Mouse (Mus musculus) erythroblast, adult 5-6 weeks (primary cell): Measurements from ENCODE around the gene Amz1. TPM values are rescaled to one million over a fixed set of nuclear protein-coding genes. Genes with fewer than 3 reads are reported as not detected.

ENCODE experiments used
- ATAC-seq: replicated peaks from 2 replicates; pipeline ENCODE4 v1.8.0; 2016; ENCODE audit warnings: moderate number of reproducible peaks, mild to moderate bottlenecking, moderate TSS enrichment, inconsistent platforms; ENCODE audit not compliant: poor library complexity, low FRiP score, severe bottlenecking
- total RNA-seq, 2 experiments: library from RNA; stranded (forward) in 1 of 2; stranded (reverse) in 1 of 2; fragments of 150-400 nt in 1 of 2; fragments of 200-764, 138-1000 nt in 1 of 2; gene quantifications; 2 replicates each; pipeline versions ENCODE4 v1.2.3 to v1.2.4; 2015 to 2017; ENCODE audit warnings: low replicate concordance in 2 of 2

Gene Amz1
- total RNA-seq, 2 experiments from 2014 or later: 0.38 to 1.3 TPM

DNA sequence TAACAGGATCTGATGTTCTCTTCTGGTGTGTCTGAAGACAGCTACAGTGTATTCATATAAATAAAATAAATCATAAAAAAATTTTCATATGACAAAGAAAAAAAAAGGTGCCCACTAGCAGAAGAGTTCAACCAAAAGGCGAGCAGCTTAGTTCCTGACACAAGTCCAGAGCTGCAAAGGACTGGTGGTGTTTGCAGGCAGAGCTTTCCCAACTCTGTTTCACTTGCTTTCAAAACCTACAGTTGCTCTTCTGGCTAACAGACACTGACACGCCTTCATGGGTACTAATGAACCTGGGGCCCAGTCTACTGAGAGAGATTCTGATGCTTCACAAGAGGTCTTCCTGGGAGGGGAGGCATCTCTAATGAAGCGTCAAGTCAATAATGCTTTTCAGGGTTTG, 72.1 kb downstream of the Amz1 start:
- ATAC-seq: no peak

DNA sequence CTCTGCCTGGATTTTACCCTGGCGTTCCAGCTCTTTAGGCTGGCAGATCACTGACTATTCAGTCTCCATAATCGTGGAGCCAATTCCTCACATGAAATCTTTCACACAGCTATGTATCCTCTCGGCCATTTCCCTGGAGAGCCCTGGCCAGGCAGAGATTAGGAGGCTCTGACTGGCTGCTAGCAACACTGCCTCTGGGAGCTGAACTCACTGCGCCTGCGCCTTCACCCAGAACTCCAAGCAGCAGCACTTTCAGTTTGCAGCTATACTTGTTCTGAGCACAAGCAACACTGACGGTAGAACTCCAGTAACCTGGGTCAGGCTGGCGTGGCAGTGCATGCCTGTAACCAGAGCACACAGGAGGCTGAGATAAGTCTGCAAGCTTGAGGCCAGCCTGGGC, 74.2 kb downstream of the Amz1 start:
- 0 out of 2 replicates have a peak, but pooled peaks have one; percentile 24 for ATAC-seq

DNA sequence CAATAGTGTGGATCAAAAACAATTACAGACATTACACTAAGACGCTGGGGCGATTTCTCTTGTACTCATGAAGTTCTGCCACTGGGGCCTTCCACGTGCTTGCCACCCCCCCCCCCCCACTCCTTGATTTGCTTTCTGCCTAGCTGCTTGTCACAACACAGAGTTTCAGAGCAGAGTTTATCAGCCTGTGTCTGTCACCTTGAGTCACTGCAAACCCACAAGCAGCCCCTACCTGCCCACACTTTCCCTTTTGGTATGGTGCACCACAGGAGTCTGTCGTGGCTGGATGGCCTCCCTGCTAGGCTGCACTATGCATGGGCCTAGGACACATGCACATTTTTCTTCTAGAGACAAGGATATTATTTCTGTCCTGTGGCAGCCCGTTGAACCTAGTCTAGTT, 74.8 kb downstream of the Amz1 start:
- no peak for ATAC-seq

DNA sequence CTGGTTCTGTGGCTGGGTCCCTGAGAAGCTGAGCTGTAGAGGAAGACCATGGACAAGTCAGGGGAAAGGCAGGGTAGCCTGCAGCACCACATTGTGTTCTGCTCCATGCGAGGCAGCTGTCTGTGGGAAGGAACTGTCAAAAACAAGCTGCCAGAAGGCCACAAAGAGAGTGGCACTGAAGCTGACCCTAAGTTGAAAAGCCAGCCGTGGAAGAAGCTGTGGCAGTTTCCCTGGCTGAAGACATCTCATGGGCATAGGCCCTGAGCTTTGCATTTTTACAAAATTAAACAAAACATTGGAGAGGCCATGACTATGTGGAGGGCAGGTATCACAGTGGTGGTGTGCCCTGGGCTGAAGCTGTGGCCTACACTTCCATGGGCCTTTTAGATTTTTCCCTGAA, 75.3 kb downstream of the Amz1 start:
- no peak for ATAC-seq

DNA sequence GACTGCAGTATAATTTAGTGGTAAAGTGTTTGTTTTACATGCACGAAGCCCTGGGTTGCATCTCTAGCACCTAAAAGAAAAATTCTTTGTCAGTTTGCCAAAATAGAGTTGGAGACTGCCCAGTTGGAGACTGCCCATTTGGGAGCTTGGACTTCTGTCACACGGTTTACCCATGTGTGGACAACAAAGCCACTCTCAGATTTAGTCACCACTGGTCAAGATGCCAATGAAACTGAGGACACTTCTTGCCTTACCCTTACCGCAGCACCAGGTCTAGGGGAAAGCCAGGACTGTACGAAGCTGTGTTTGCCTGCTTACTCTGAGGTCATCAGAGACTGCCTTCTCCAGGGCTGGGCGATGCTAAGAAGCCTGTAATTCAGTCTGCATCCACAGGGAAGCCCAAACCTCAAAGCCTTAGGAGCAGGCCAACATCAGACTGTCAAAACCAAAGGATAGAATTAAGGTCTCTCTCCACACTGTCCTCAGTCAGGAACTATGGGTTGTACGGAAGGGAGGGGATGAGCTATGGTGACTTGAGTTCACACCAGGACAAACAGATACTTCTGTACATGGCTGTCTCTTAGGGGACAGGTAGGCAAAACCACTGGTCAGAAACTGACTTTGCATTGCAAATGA, 76.5 kb downstream of the Amz1 start:
- no peak for ATAC-seq

DNA sequence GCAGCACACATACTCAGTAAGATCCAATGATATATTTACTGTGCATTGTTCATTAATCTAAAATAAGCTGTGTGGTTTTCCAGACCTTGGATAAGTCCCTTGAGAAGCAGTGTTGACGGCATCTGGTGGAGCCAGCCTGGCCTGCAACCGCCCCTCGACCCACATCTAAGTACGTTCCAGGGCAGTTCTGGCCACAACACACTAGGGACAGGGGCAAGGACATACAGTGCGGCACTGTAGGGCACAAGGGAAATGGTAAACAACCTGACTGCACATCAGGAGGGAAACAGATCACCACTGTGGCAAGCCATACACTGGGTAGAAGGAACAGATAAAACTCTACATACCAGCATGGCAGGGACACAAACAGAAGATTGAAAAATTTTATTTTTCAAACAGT, 77.9 kb downstream of the Amz1 start:
- ATAC-seq: no peak

DNA sequence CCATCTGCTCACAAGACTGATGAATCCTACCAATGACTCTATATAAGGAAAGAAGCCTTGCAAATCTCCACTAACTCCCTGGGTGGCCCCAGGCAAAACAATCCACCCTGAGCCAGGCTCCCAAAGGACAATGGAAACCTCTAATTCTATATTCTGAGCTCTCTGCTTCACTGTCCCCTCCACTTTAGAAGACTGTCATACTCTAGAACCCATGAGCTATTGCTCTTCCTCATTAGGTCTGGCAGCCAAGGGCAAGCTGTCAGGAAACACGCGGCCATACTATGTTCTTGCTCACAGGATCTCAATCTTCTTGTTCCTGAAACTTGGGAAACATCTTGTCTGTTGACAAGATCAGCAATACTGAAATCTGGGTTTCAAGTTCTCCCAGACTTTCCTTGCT, 82.3 kb downstream of the Amz1 start:
- no peak for ATAC-seq

DNA sequence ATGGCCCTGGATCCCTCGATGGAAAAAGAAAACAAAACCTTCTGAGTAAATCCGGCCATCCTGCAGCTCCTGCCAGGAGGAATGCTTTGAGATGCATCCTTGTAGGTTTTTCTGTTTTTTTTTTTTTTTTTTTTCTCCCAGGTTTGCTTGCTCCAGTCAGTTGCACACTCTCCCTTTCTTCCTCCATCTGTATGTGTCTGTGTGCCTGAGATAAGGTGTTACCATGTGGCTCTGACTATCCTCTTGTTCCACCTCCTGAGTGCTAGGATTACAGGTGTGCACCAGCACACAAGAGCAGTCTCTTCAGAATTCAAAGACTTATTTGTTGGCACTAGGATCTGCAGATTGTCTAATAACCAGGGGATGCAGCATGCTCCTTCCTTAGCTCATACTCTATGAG, 83.0 kb downstream of the Amz1 start:
- 0 out of 2 replicates have a peak, but pooled peaks have one; percentile 34 for ATAC-seq

Other genes starting within 250 kb of the Amz1 start
- 28.8 and 30.2 TPM in 2 replicates for gene Chst12, start 218.6 kb upstream of the Amz1 start, total RNA-seq (2015; ENCODE audit: low replicate concordance)
- 7.8 and 11.2 TPM in 2 replicates for gene Chst12, start 218.6 kb upstream of the Amz1 start, total RNA-seq (2017; ENCODE audit: low replicate concordance)
- gene Grifin, start 159.1 kb upstream of the Amz1 start, total RNA-seq (2015; ENCODE audit: low replicate concordance): not detected in 2 replicates
- not detected in 2 replicates for gene Grifin, start 159.1 kb upstream of the Amz1 start, total RNA-seq (2017; ENCODE audit: low replicate concordance)
- 2.9 and 9.4 TPM in 2 replicates for gene Lfng, start 116.8 kb upstream of the Amz1 start, total RNA-seq (2015; ENCODE audit: low replicate concordance)
- 4.4 and 9.9 TPM in 2 replicates for gene Lfng, start 116.8 kb upstream of the Amz1 start, total RNA-seq (2017; ENCODE audit: low replicate concordance)
- gene Ttyh3, start 75.1 kb upstream of the Amz1 start, total RNA-seq (2015; ENCODE audit: low replicate concordance): 17.9 and 18.8 TPM in 2 replicates
- 3.7 and 7.0 TPM in 2 replicates for gene Ttyh3, start 75.1 kb upstream of the Amz1 start, total RNA-seq (2017; ENCODE audit: low replicate concordance)
- gene Iqce, start 21.7 kb upstream of the Amz1 start, total RNA-seq (2015; ENCODE audit: low replicate concordance): 1.9 and 3.8 TPM in 2 replicates
- gene Iqce, start 21.7 kb upstream of the Amz1 start, total RNA-seq (2017; ENCODE audit: low replicate concordance): 2.9 and 3.0 TPM in 2 replicates
- gene Brat1, start 19.1 kb upstream of the Amz1 start, total RNA-seq (2015; ENCODE audit: low replicate concordance): 0.96 and 2.3 TPM in 2 replicates
- gene Brat1, start 19.1 kb upstream of the Amz1 start, total RNA-seq (2017; ENCODE audit: low replicate concordance): 2.2 and 2.8 TPM in 2 replicates
- 12.1 and 16.1 TPM in 2 replicates for gene Gna12, start 106.3 kb downstream of the Amz1 start, total RNA-seq (2015; ENCODE audit: low replicate concordance)
- 9.9 and 11.5 TPM in 2 replicates for gene Gna12, start 106.3 kb downstream of the Amz1 start, total RNA-seq (2017; ENCODE audit: low replicate concordance)